Mouse (Mus musculus) heart, embryonic 12.5 days (tissue): ENCODE measurements around the gene Hnrnph2. TPM values are rescaled to one million over a fixed set of nuclear protein-coding genes. Genes with fewer than 3 reads are reported as not detected.

Source experiments
- ATAC-seq: fragments of 200-750 bp; cut with Nextera tagmentation; 2 replicates; pipeline ENCODE4 v1.8.0; 2017; ENCODE audit warnings: moderate TSS enrichment, moderate library complexity; ENCODE audit not compliant: insufficient number of reproducible peaks, low FRiP score
- H3K27ac ChIP-seq: fragments of 300-500 bp; sonication (generic); 2 replicates; pipeline ENCODE4 v1.5.1; 2016; ENCODE audit warnings: mild to moderate bottlenecking, moderate library complexity; ENCODE audit not compliant: poor library complexity, severe bottlenecking
- H3K27me3 ChIP-seq: fragments of 300-500 bp; sonication (generic); replicated peaks from 2 replicates; pipeline ENCODE4 v1.6.1; 2016; ENCODE audit warnings: mild to moderate bottlenecking, moderate library complexity
- H3K36me3 ChIP-seq: fragments of 300-500 bp; sonication (generic); 2 replicates; pipeline ENCODE4 v1.6.1; 2016; ENCODE audit warnings: mild to moderate bottlenecking, moderate library complexity
- H3K4me1 ChIP-seq: fragments of 300-500 bp; sonication (generic); replicated peaks from 2 replicates; pipeline ENCODE4 v1.6.1; 2016; ENCODE audit warnings: mild to moderate bottlenecking
- H3K4me2 ChIP-seq: fragments of 300-500 bp; sonication (generic); 2 replicates; pipeline ENCODE4 v1.6.1; 2016; ENCODE audit warnings: mild to moderate bottlenecking, moderate library complexity
- H3K4me3 ChIP-seq: fragments of 300-500 bp; sonication (generic); 2 replicates; pipeline ENCODE4 v1.5.1; 2016; ENCODE audit warnings: mild to moderate bottlenecking
- H3K9ac ChIP-seq: fragments of 300-500 bp; sonication (generic); 2 replicates; pipeline ENCODE4 v1.6.1; 2016; ENCODE audit warnings: mild to moderate bottlenecking, moderate library complexity
- H3K9me3 ChIP-seq: fragments of 300-500 bp; sonication (generic); replicated peaks from 2 replicates; pipeline ENCODE4 v1.6.1; 2016; ENCODE audit warnings: mild to moderate bottlenecking, moderate library complexity
- WGBS: fragments of 180-500 bp; shearing (Covaris S2); methylation state at CpG from one replicate; pipeline ENCODE4 v1.1.7; 2016; 5-methylcytosine and 5-hydroxymethylcytosine counted together
- polyA plus RNA-seq: library from polyadenylated mRNA; unstranded; fragments of >200 nt; fragmentation: Nextera tagmentation; extraction: Ambion mirVana; gene quantifications from 2 replicates; pipeline ENCODE4 v1.2.1, GENCODE M21; 2016

Gene Hnrnph2
- polyA plus RNA-seq, 1 experiment from 2014 or later: 128 TPM

DNA sequence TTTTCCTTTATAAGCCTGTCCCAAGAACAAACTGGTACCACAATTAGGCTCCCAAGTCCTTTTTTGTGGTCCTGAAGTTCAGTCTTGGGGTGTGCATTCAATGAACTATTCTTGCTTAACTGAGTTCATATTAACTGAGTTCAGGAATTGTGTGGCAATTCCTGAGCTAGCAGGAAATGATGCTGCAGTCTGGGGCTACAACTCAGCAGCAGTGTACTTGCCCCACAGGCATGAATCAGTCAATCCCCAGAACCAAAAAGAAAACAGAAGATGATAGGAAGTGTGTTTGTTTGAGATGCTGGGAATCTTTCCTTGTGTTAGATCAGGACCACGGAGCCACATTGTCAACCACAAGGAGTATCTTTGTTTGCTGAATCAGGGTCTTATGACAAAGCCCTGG, 51.1 kb downstream of the Hnrnph2 start:
- Histone ChIP-seq H3K4me3 (no peak overlapping the region), H3K4me1 (no peaks in the 10 kb centered on the region), H3K4me2 (no peak overlapping the region), H3K9ac (no peak overlapping the region), H3K27ac (no peak overlapping the region), H3K27me3 (no peaks in the 10 kb centered on the region), H3K36me3 (no peaks in the 10 kb centered on the region), H3K9me3 (no peaks in the 10 kb centered on the region)
- no peak for ATAC-seq
- 74% methylated on average over 1 of the region's 1 CpGs for whole genome bisulfite sequencing

Other genes starting within 250 kb of the Hnrnph2 start
- gene Drp2, start 196.6 kb upstream of the Hnrnph2 start, polyA plus RNA-seq: 0.87 and 0.95 TPM in 2 replicates
- not detected in 2 replicates for gene Taf7l, start 124.7 kb upstream of the Hnrnph2 start, polyA plus RNA-seq
- 75.0 and 76.1 TPM in 2 replicates for gene Timm8a1, start 59.3 kb upstream of the Hnrnph2 start, polyA plus RNA-seq
- gene Btk, start 17.6 kb upstream of the Hnrnph2 start, polyA plus RNA-seq: 1.2 and 1.3 TPM in 2 replicates
- 287 and 289 TPM in 2 replicates for gene Rpl36a, start 15.5 kb upstream of the Hnrnph2 start, polyA plus RNA-seq
- gene Gla, start 54 bp upstream of the Hnrnph2 start, polyA plus RNA-seq: 3.8 and 4.9 TPM in 2 replicates
- 5.0 and 5.4 TPM in 2 replicates for gene Armcx4, start 85.3 kb downstream of the Hnrnph2 start, polyA plus RNA-seq
- gene Armcx1, start 116.8 kb downstream of the Hnrnph2 start, polyA plus RNA-seq: 47.2 and 50.3 TPM in 2 replicates
- 18.9 and 23.2 TPM in 2 replicates for gene Armcx6, start 150.2 kb downstream of the Hnrnph2 start, polyA plus RNA-seq
- gene Armcx3, start 155.4 kb downstream of the Hnrnph2 start, polyA plus RNA-seq: 98.1 and 98.3 TPM in 2 replicates
- 67.0 and 69.1 TPM in 2 replicates for gene Armcx2, start 208.0 kb downstream of the Hnrnph2 start, polyA plus RNA-seq